Mouse (Mus musculus) heart, postnatal 0 days (tissue): ENCODE results near the gene Dennd2c.

Source experiments
- CTCF ChIP-seq: IDR thresholded peaks from 2 replicates; pipeline ENCODE4 v1.5.1; 2016; ENCODE audit warnings: antibody characterized with exemption, control low read depth, low read depth
- EP300 ChIP-seq: IDR thresholded peaks from 2 replicates; pipeline ENCODE4 v1.6.1; 2016; ENCODE audit warnings: antibody characterized with exemption, low read depth

DNA sequence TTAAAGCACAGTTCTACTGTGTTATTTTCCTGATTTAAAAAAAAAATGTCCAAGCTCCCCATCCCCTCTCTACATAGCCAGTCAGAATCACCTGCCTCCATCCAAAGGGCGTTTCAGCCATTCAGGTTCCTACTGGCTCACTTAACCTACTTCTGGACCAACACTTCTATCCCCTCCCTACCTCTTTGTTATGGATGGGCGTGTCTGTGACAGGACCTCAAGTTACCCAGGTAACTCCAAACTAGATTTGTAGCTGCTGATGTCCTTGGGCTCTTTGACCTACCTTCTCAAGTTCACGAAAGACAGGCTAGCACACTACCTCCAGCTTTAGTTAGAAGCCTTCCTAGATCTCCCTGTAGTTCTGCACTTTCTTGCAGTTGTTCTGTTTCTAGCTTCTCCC lies 16.4 kb upstream of the Dennd2c start:
- no peak for TF ChIP-seq CTCF
- TF ChIP-seq EP300 = no peak
